ENCODE assay signal across 20 mouse cellular contexts in the genomic region with DNA sequence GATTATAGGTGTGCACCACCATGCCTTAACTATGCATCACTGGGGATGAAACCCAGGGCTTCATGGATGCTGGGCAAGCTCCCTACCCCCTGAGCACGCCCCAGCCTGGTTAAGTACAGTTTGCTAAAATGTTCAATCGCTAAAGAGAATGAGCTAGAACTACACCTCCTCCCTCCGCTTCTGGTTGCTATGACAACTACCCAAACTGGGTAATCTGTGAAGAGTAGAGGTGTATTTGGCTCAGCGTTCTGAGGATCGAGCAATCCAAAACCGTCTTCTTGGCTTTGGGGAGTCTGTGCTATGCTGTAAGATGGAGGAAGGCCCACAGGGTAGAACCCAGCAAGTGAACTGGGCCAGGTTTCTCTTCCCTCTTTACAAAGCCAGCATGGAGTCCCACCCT.
A peak's percentile ranks its signal among the peaks of the same experiment; 100 is the strongest.
DNase-seq lines count a peak whose midpoint lies in the region; ATAC-seq and TF ChIP-seq lines count a peak whose summit lies in the region.
"Had no signal": no experiment of that assay in that cellular context is flagged by ENCODE, and none has a peak within 500 bp of the region (broad histone marks: within the 10 kb centered on the region; RNA-seq: fewer than 3 reads in every experiment).

No protein-coding gene starts in this region.

- no peak overlapping the region for H3K4me3 ChIP-seq in hindbrain, postnatal 0 days (ENCODE audit: low read length)
- H3K4me3 ChIP-seq in hindbrain, embryonic 12.5 days, result no peak overlapping the region
- H3K4me3 ChIP-seq in gastrocnemius, adult 2 months, result no peak overlapping the region
- H3K4me3 ChIP-seq: embryonic facial prominence, embryonic 13.5 days; forebrain, embryonic 12.5 days; heart, embryonic 13.5 days; midbrain, embryonic 13.5 days had no signal

- H3K9ac ChIP-seq in hindbrain, postnatal 0 days (replicated peaks; ENCODE audit: low read length), result no peak overlapping the region
- no peak overlapping the region for H3K9ac ChIP-seq in hindbrain, embryonic 12.5 days
- H3K9ac ChIP-seq: embryonic facial prominence, embryonic 13.5 days; forebrain, embryonic 12.5 days; heart, embryonic 13.5 days; midbrain, embryonic 13.5 days had no signal

- WGBS in hindbrain, postnatal 0 days, result 62% methylated on average over 6 of the region's 6 CpGs
- WGBS in hindbrain, embryonic 12.5 days, result 86% methylated on average over 6 of the region's 6 CpGs

- ATAC-seq in hindbrain, postnatal 0 days, result no peak
- no peak for ATAC-seq in hindbrain, embryonic 12.5 days (ENCODE audit: low FRiP score)
- ATAC-seq in megakaryocyte-erythroid progenitor cell, adult 5-6 weeks (replicated peaks; ENCODE audit: low FRiP score, low TSS enrichment, poor library complexity, severe bottlenecking), result no peak
- ATAC-seq: inflammation-experienced regulatory T-cells, adult 6 months; midbrain, embryonic 13.5 days had no signal

- no peaks in the 10 kb centered on the region for H3K27me3 ChIP-seq in hindbrain, postnatal 0 days (ENCODE audit: insufficient read depth, low read length)
- H3K27me3 ChIP-seq in hindbrain, embryonic 12.5 days, result no peaks in the 10 kb centered on the region
- H3K27me3 ChIP-seq: embryonic facial prominence, embryonic 13.5 days; heart, embryonic 13.5 days had no signal

- no peak overlapping the region for H3K27ac ChIP-seq in hindbrain, postnatal 0 days
- no peak overlapping the region for H3K27ac ChIP-seq in hindbrain, embryonic 12.5 days
- H3K27ac ChIP-seq in gastrocnemius, adult 2 months, result no peak overlapping the region
- H3K27ac ChIP-seq: embryonic facial prominence, embryonic 13.5 days; forebrain, embryonic 12.5 days; heart, embryonic 13.5 days; midbrain, embryonic 13.5 days had no signal

- peak; percentile 24 for DNase-seq in hindbrain, postnatal 0 days (ENCODE audit: low spot score)
- peak; percentile 56 for DNase-seq in R1 (ENCODE audit: low read depth, low spot score)
- peak; percentile 42 to 45 for DNase-seq in layer of hippocampus, adult 8-10 months (ENCODE audit: low spot score in 2 of 2)
- peak; percentile 61 to 66 for DNase-seq in left cerebral cortex, postnatal 36 days (ENCODE audit: low spot score in 2 of 2)
- DNase-seq in heart, postnatal 36 days, result no peak
- DNase-seq in gastrocnemius, adult 2 months, result no peak
- DNase-seq: cerebellum, adult 11 months; cerebellum, postnatal 25 days; gastrocnemius, postnatal 36 days; kidney, adult 9 months; liver; lung, adult 2 months; lung, postnatal 4 days had no signal

- TF ChIP-seq CTCF in hindbrain, postnatal 0 days (IDR thresholded peaks at IDR 0.05; ENCODE audit: low read depth), result no peak
- TF ChIP-seq CTCF in gastrocnemius, adult 2 months (IDR thresholded peaks at IDR 0.05), result no peak

- peaks cover 3% of the 10 kb centered on the region; the same call in 1 of the 2 replicates for H3K4me1 ChIP-seq in hindbrain, postnatal 0 days (ENCODE audit: insufficient read depth, low read length)
- peaks cover 10% of the 10 kb centered on the region for H3K4me1 ChIP-seq in hindbrain, embryonic 12.5 days

- no peak overlapping the region for H3K4me2 ChIP-seq in hindbrain, postnatal 0 days (ENCODE audit: low read depth, low read length)
- H3K4me2 ChIP-seq in hindbrain, embryonic 12.5 days (replicated peaks), result no peak overlapping the region
- H3K4me2 ChIP-seq: embryonic facial prominence, embryonic 13.5 days; forebrain, embryonic 12.5 days; heart, embryonic 13.5 days; midbrain, embryonic 13.5 days had no signal

- no peaks in the 10 kb centered on the region for H3K36me3 ChIP-seq in hindbrain, postnatal 0 days (ENCODE audit: insufficient read depth, low read length)
- H3K36me3 ChIP-seq in hindbrain, embryonic 12.5 days, result no peaks in the 10 kb centered on the region
- H3K36me3 ChIP-seq: embryonic facial prominence, embryonic 13.5 days; forebrain, embryonic 12.5 days; heart, embryonic 13.5 days; midbrain, embryonic 13.5 days had no signal

- no peaks in the 10 kb centered on the region for H3K9me3 ChIP-seq in hindbrain, postnatal 0 days (ENCODE audit: low read length)
- H3K9me3 ChIP-seq in hindbrain, embryonic 12.5 days (replicated peaks), result no peaks in the 10 kb centered on the region
- H3K9me3 ChIP-seq: embryonic facial prominence, embryonic 13.5 days; forebrain, embryonic 12.5 days; heart, embryonic 13.5 days; midbrain, embryonic 13.5 days had no signal

- intact Hi-C loops in left cerebral cortex, postnatal 36 days (cut with DNase I), result loop anchor here (5.0 kb wide), 1 partner anchor 52 kb away; no protein-coding TSS in a partner anchor
- intact Hi-C loops in heart, postnatal 36 days (cut with DNase I), result loop anchor here (5.0 kb wide), 1 partner anchor 52 kb away; no protein-coding TSS in a partner anchor
- intact Hi-C loops in gastrocnemius, adult 2 months (cut with DNase I), result loop anchor here (5.0 kb wide), 1 partner anchor 52 kb away; no protein-coding TSS in a partner anchor

Comparison
In these comparisons a context has a peak if more than half of its experiments do, and no peak if none do; other contexts are left out.
1. DNase-seq: peak in hindbrain, postnatal 0 days (single experiment), R1 (single experiment), layer of hippocampus, adult 8-10 months (2 of 2) and left cerebral cortex, postnatal 36 days (2 of 2); none in heart, postnatal 36 days (0 of 2) and gastrocnemius, adult 2 months (single experiment).